Mouse (Mus musculus) ES-E14 (cell line): ENCODE measurements around the gene Lin28a. TPM values are rescaled to one million over a fixed set of nuclear protein-coding genes. Genes with fewer than 3 reads are reported as not detected.

Experiments used
- DNase-seq: peaks from one replicate; pipeline ENCODE4 v3.0.0-alpha.2; 2013; ENCODE audit warnings: low read depth, low spot score
- H3K27ac ChIP-seq: 2 replicates; pipeline ENCODE4 v1.5.1; 2012; ENCODE audit warnings: low read depth, mild to moderate bottlenecking, low read length, moderate library complexity, mixed read lengths; ENCODE audit not compliant: poor library complexity, insufficient read depth, severe bottlenecking
- H3K36me3 ChIP-seq: 2 replicates; pipeline ENCODE4 v1.6.1; 2012; ENCODE audit warnings: mild to moderate bottlenecking, low read length, moderate library complexity, mixed read lengths; ENCODE audit not compliant: control insufficient read depth, poor library complexity, insufficient read depth, severe bottlenecking
- H3K4me1 ChIP-seq, 2 experiments: fragments of 150-350 bp in 1 of 2; sonication (generic) in 1 of 2; 2 replicates each; pipeline ENCODE4 v1.6.1; 2012; ENCODE audit warnings: low read length in 2 of 2, mild to moderate bottlenecking in 1 of 2, mixed read lengths in 1 of 2; ENCODE audit not compliant: control insufficient read depth in 2 of 2, insufficient read depth in 2 of 2, poor library complexity in 1 of 2
- H3K4me3 ChIP-seq, 2 experiments: fragments of 150-350 bp in 1 of 2; sonication (generic) in 1 of 2; 2 replicates each; pipeline ENCODE4 v1.5.1; 2012; ENCODE audit warnings: low read length in 2 of 2, low read depth in 1 of 2, mild to moderate bottlenecking in 1 of 2, mixed read lengths in 1 of 2; ENCODE audit not compliant: insufficient read depth in 1 of 2, poor library complexity in 1 of 2, severe bottlenecking in 1 of 2
- H3K9ac ChIP-seq: 2 replicates; pipeline ENCODE4 v1.6.1; 2012; ENCODE audit warnings: low read depth, mild to moderate bottlenecking, low read length, mixed read lengths; ENCODE audit not compliant: poor library complexity, insufficient read depth, severe bottlenecking
- H3K9me3 ChIP-seq: fragments of 150-350 bp; sonication (generic); 2 replicates; pipeline ENCODE4 v1.6.1; 2012; ENCODE audit warnings: low read depth, mild to moderate bottlenecking, low read length; ENCODE audit not compliant: control insufficient read depth, insufficient read depth
- CHD2 ChIP-seq: IDR thresholded peaks from 2 replicates; pipeline ENCODE4 v1.6.1; 2014; ENCODE audit warnings: mild to moderate bottlenecking, low read depth, low read length, inconsistent platforms
- HCFC1 ChIP-seq: IDR thresholded peaks from 2 replicates; pipeline ENCODE4 v1.6.1; 2012; ENCODE audit warnings: low read length, inconsistent platforms, borderline replicate concordance; ENCODE audit not compliant: insufficient read depth
- MAFK ChIP-seq: IDR thresholded peaks from 2 replicates; pipeline ENCODE4 v1.6.1; 2014; ENCODE audit warnings: mild to moderate bottlenecking, low read depth, low read length, inconsistent platforms; ENCODE audit not compliant: insufficient read depth
- ZC3H11A ChIP-seq: IDR thresholded peaks from 2 replicates; pipeline ENCODE4 v1.6.1; 2012; ENCODE audit warnings: low read depth, mild to moderate bottlenecking, inconsistent platforms, low read length, borderline replicate concordance
- ZNF384 ChIP-seq: IDR thresholded peaks from 2 replicates; pipeline ENCODE4 v1.6.1; 2012; ENCODE audit warnings: low read depth, low read length, inconsistent platforms
- in situ Hi-C, 2 experiments: fragments of 600-800 bp; cut with MboI; formaldehyde crosslinking; loops; one replicate each; pipeline ENCODE4 v1.15.1; 2025; ENCODE audit warnings: low sequenced_read_pairs in 2 of 2, inconsistent platforms in 1 of 2; ENCODE audit not compliant: unreplicated experiment in 2 of 2
- total RNA-seq: library from RNA; depleted of rRNA; stranded (reverse); fragments of 300-350 nt; gene quantifications from 2 replicates; pipeline ENCODE4 v1.2.3, GENCODE M21; 2012

Gene Lin28a
- total RNA-seq, 1 experiment: 134 TPM

- Histone ChIP-seq H3K27ac (no peak overlapping the region), H3K4me3 (no peak overlapping the region), H3K36me3 (peaks cover 17% of the 10 kb centered on the region), H3K9ac (no peak overlapping the region), H3K9me3 (no peaks in the 10 kb centered on the region), H3K4me1 (peaks cover 2 to 18% of the 10 kb centered on the region in 2 experiments; a peak in 2 of 4 replicates)
- in situ Hi-C loops: no loop called here
- no peak for DNase-seq
- TF ChIP-seq HCFC1 (no peak), CHD2 (no peak)
Observed at GRCm38 (mm10) chr4:133970196-133970595, 48.4 kb downstream of the Lin28a start.

DNA sequence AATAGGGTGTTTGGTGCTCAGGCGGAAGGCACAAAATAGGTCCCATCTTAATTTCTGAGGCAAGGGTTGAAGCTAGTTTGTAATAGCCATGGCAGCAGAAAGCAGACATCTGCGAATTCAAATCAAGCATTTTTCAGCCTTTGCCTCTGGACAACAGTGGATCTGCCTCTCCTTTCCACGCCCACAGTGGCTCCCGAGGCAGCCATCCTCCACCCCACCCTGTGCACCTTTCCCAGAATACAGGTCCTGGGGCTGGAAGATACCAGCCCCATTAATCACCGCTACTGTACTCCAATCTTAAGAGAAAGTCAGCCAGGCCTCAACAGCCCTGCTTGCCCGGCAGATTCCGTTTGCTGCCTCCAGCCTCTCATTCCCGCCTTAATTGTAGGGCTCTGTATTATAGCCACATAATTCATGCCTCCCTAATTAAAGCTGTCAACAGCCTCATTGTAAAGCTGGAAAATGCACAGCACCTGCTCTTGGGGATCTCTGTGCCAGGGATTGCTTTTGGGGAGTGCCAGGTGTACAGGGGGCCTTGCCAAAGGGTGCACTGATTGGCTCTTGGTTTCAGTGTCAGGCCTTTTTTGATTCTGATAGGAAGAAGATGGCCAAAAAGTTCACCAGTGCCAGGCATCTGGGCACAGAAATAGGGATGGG lies 49.4 kb downstream of the Lin28a start:
- in situ Hi-C loops: no loop called here
- Histone ChIP-seq H3K4me3 (peak overlapping the region in 1 of 2 experiments; percentile 76; a peak in 2 of 4 replicates), H3K4me1 (peaks cover 2 to 18% of the 10 kb centered on the region in 2 experiments; a peak in 2 of 4 replicates), H3K27ac (no peak overlapping the region), H3K9me3 (no peaks in the 10 kb centered on the region), H3K9ac (no peak overlapping the region), H3K36me3 (peaks cover 20% of the 10 kb centered on the region)
- TF ChIP-seq ZNF384: no peak
- TF ChIP-seq ZC3H11A: no peak
- no peak for TF ChIP-seq CHD2
- no peak for TF ChIP-seq HCFC1
- TF ChIP-seq MAFK: no peak
- DNase-seq: no peak

GRCm38 (mm10) chr4:133968150-133968921 lies 50.3 kb downstream of the Lin28a start, which contains the start of gene Hmgn2:
Gene Hmgn2 (minus strand): TSS chr4:133968650.
- Histone ChIP-seq H3K9ac (peak within 1 kb of the TSS; percentile 99), H3K36me3 (peaks cover 23% of the 10 kb centered on the region), H3K4me1 (peaks cover 2 to 18% of the 10 kb centered on the region in 2 experiments; a peak in 2 of 4 replicates), H3K4me3 (peak within 1 kb of the TSS; percentile 76 to 92), H3K27ac (peak within 1 kb of the TSS; percentile 100), H3K9me3 (no peaks in the 10 kb centered on the region)
- in situ Hi-C loops: no loop called here
- no peak for TF ChIP-seq ZC3H11A
- no peak for TF ChIP-seq ZNF384
- no peak for TF ChIP-seq MAFK
- TF ChIP-seq CHD2: no peak
- no peak for TF ChIP-seq HCFC1
- DNase-seq: no peak

GRCm38 (mm10) chr4:133967866-133968149 lies 50.8 kb downstream of the Lin28a start:
- Histone ChIP-seq H3K27ac (peak overlapping the region; percentile 100), H3K9ac (peak overlapping the region; percentile 99), H3K4me3 (peak overlapping the region; percentile 76 to 92), H3K36me3 (peaks cover 26% of the 10 kb centered on the region), H3K9me3 (no peaks in the 10 kb centered on the region), H3K4me1 (peaks cover 2 to 18% of the 10 kb centered on the region in 2 experiments; a peak in 2 of 4 replicates)
- peak; percentile 96 for DNase-seq
- no peak for TF ChIP-seq ZNF384
- TF ChIP-seq ZC3H11A: no peak
- TF ChIP-seq HCFC1: no peak; the same call in 1 of the 2 replicates
- TF ChIP-seq CHD2: 0 out of 2 replicates have a peak, but pooled peaks have one; percentile 49
- TF ChIP-seq MAFK: no peak
- in situ Hi-C loops: no loop called here
